Mouse (Mus musculus): ENCODE results near the gene Lpp. TPM values are rescaled to one million over a fixed set of nuclear protein-coding genes. Genes with fewer than 3 reads are reported as not detected.

Lpp gene
- polyA plus RNA-seq, 1 experiment, result 9.3 TPM

- WGBS, result 79% methylated on average over 1 of the region's 1 CpGs
- no peak for DNase-seq (ENCODE audit: low read depth, low spot score)
Observed at GRCm38 (mm10) chr16:24431808-24432207, 38.5 kb downstream of the Lpp start.

- WGBS, result 17% methylated on average over 7 of the region's 7 CpGs
- no peak for DNase-seq (ENCODE audit: low read depth, low spot score)
Observed at GRCm38 (mm10) chr16:24433563-24433962, 40.3 kb downstream of the Lpp start.

- no peak for DNase-seq (ENCODE audit: low read depth, low spot score)
- WGBS, result 49% methylated on average over 7 of the region's 7 CpGs
Observed at GRCm38 (mm10) chr16:24434026-24434425, 40.7 kb downstream of the Lpp start.

GRCm38 (mm10) chr16:24434531-24435114 lies 41.3 kb downstream of the Lpp start:
- DNase-seq (ENCODE audit: low read depth, low spot score), result no peak

GRCm38 (mm10) chr16:24435115-24435553 lies 41.8 kb downstream of the Lpp start:
- 48% methylated on average over 6 of the region's 6 CpGs for WGBS
- DNase-seq (ENCODE audit: low read depth, low spot score), result no peak

More at GRCm38 (mm10) chr16:24434531-24435114, 41.3 kb downstream of the Lpp start:
- WGBS, result 74% methylated on average over 7 of the region's 7 CpGs

GRCm38 (mm10) chr16:24438438-24438837 lies 45.1 kb downstream of the Lpp start:
- DNase-seq (ENCODE audit: low read depth, low spot score), result no peak
- 64% methylated on average over 4 of the region's 4 CpGs for WGBS

- 67% methylated on average over 1 of the region's 1 CpGs for WGBS
Observed at GRCm38 (mm10) chr16:24441338-24441737, 48.0 kb downstream of the Lpp start.

GRCm38 (mm10) chr16:24442500-24443122 lies 49.3 kb downstream of the Lpp start:
- WGBS, result 77% methylated on average over 5 of the region's 5 CpGs
- no peak for DNase-seq (ENCODE audit: low read depth, low spot score)

More at GRCm38 (mm10) chr16:24441338-24441737, 48.0 kb downstream of the Lpp start:
- DNase-seq (ENCODE audit: low read depth, low spot score), result no peak

- 77% methylated on average over 7 of the region's 7 CpGs for WGBS
- no peak for DNase-seq (ENCODE audit: low read depth, low spot score)
Observed at GRCm38 (mm10) chr16:24443123-24443515, 49.8 kb downstream of the Lpp start.

- 69% methylated on average over 5 of the region's 5 CpGs for WGBS
- DNase-seq (ENCODE audit: low read depth, low spot score), result no peak
Observed at GRCm38 (mm10) chr16:24443555-24443954, 50.2 kb downstream of the Lpp start.

GRCm38 (mm10) chr16:24444818-24445217 lies 51.5 kb downstream of the Lpp start:
- WGBS, result 71% methylated on average over 4 of the region's 4 CpGs

GRCm38 (mm10) chr16:24445473-24445872 lies 52.2 kb downstream of the Lpp start:
- no peak for DNase-seq (ENCODE audit: low read depth, low spot score)
- 76% methylated on average over 3 of the region's 3 CpGs for WGBS

More at GRCm38 (mm10) chr16:24444818-24445217, 51.5 kb downstream of the Lpp start:
- DNase-seq (ENCODE audit: low read depth, low spot score), result no peak

GRCm38 (mm10) chr16:24446449-24446848 lies 53.1 kb downstream of the Lpp start:
- WGBS, result 50% methylated on average over 1 of the region's 1 CpGs
- DNase-seq (ENCODE audit: low read depth, low spot score), result no peak

- DNase-seq (ENCODE audit: low read depth, low spot score), result no peak
- WGBS, result 28% methylated on average over 7 of the region's 7 CpGs
Observed at GRCm38 (mm10) chr16:24447666-24448492, 54.6 kb downstream of the Lpp start.

- no peak for DNase-seq (ENCODE audit: low read depth, low spot score)
- 26% methylated on average over 2 of the region's 2 CpGs for WGBS
Observed at GRCm38 (mm10) chr16:24448493-24448845, 55.2 kb downstream of the Lpp start.

GRCm38 (mm10) chr16:24449806-24450205 lies 56.5 kb downstream of the Lpp start:
- 22% methylated on average over 8 of the region's 8 CpGs for WGBS
- DNase-seq (ENCODE audit: low read depth, low spot score), result peak; percentile 66

GRCm38 (mm10) chr16:24450256-24450655 lies 56.9 kb downstream of the Lpp start:
- DNase-seq (ENCODE audit: low read depth, low spot score), result no peak
- 34% methylated on average over 5 of the region's 5 CpGs for WGBS

- DNase-seq (ENCODE audit: low read depth, low spot score), result no peak
- WGBS, result 66% methylated on average over 5 of the region's 5 CpGs
Observed at GRCm38 (mm10) chr16:24451123-24451522, 57.8 kb downstream of the Lpp start.

- WGBS, result 90% methylated on average over 4 of the region's 4 CpGs
- no peak for DNase-seq (ENCODE audit: low read depth, low spot score)
Observed at GRCm38 (mm10) chr16:24453536-24453935, 60.2 kb downstream of the Lpp start.

GRCm38 (mm10) chr16:24454493-24454892 lies 61.2 kb downstream of the Lpp start:
- 12% methylated on average over 4 of the region's 4 CpGs for WGBS
- no peak for DNase-seq (ENCODE audit: low read depth, low spot score)

Measured in large intestine, adult 2 months (tissue).